Mouse (Mus musculus): ENCODE data around the gene Gm20929. TPM values are rescaled to one million over a fixed set of nuclear protein-coding genes. Genes with fewer than 3 reads are reported as not detected.
"Not testable (repeated sequence)": the region's sequence is repeated elsewhere in the genome, so short reads cannot be mapped to it uniquely, and the experiment has no call there.

Gm20929 gene
- not detected in 2 replicates for polyA plus RNA-seq (2016; fragmentation: Nextera tagmentation; extraction: Ambion mirVana)

GRCm38 (mm10) chrY:53843649-53844048 is at the start of gene Gm20929:
Gm20929 (plus strand) TSS chrY:53843949.
- WGBS, result no CpG with 5 or more reads among the region's 6 CpGs
- H3K4me3 ChIP-seq; H3K36me3 ChIP-seq (replicated peaks); DNase-seq (ENCODE audit: low spot score); H3K27ac ChIP-seq (replicated peaks); H3K27me3 ChIP-seq (replicated peaks; ENCODE audit: low read depth, poor library complexity, severe bottlenecking); H3K4me1 ChIP-seq; H3K9me3 ChIP-seq: not testable (repeated sequence)
